8 mouse cellular contexts compared by ENCODE assay signal in genomic region chr9:66307341-66307740, GRCm38 (mm10). TPM values are rescaled to one million over a fixed set of nuclear protein-coding genes. Genes with fewer than 3 reads are reported as not detected.
DNase-seq lines count a peak whose midpoint lies in the region; ATAC-seq and TF ChIP-seq lines count a peak whose summit lies in the region.

No protein-coding gene starts in this region.

- no peak overlapping the region for H3K4me3 ChIP-seq in forebrain, embryonic 10.5 days
- H3K4me3 ChIP-seq in forebrain, postnatal 0 days (ENCODE audit: low read depth, low read length): no peak overlapping the region

- H3K4me1 ChIP-seq in forebrain, embryonic 10.5 days: peaks cover 12% of the 10 kb centered on the region
- H3K4me1 ChIP-seq in forebrain, postnatal 0 days (ENCODE audit: insufficient read depth): peaks cover 14% of the 10 kb centered on the region

- no peaks in the 10 kb centered on the region for H3K27me3 ChIP-seq in forebrain, embryonic 10.5 days (ENCODE audit: poor library complexity, severe bottlenecking)
- no peaks in the 10 kb centered on the region for H3K27me3 ChIP-seq in forebrain, postnatal 0 days (ENCODE audit: insufficient read depth, low read length)
- no peaks in the 10 kb centered on the region for H3K27me3 ChIP-seq in splenic B cell, adult 2 months (ENCODE audit: control insufficient read depth, insufficient read depth, low read length, poor library complexity, severe bottlenecking)

- no peak for ATAC-seq in forebrain, postnatal 0 days

- no peaks in the 10 kb centered on the region for H3K9me3 ChIP-seq in forebrain, embryonic 10.5 days
- H3K9me3 ChIP-seq in forebrain, postnatal 0 days (ENCODE audit: low read length): no peaks in the 10 kb centered on the region

- no peak for TF ChIP-seq CTCF in forebrain, postnatal 0 days (IDR thresholded peaks at IDR 0.05; ENCODE audit: low read depth)

- peak; percentile 31 for DNase-seq in forebrain, embryonic 10.5 days (ENCODE audit: extremely low spot score, low spot score)
- no peak for DNase-seq in forebrain, postnatal 0 days
- DNase-seq in urinary bladder, postnatal 14 days (ENCODE audit: low spot score): peak; percentile 51
- no peak for DNase-seq in urinary bladder, adult 2 months (ENCODE audit: low spot score)
- DNase-seq in kidney, postnatal 25 days: peak; percentile 40 to 52
- DNase-seq in splenic B cell, adult 2 months (ENCODE audit: low read depth, low spot score): peak; percentile 41
- DNase-seq in cerebellum, adult 8-10 months: no peak
- DNase-seq in left cerebral cortex, postnatal 25 days (ENCODE audit: low spot score in 2 of 2): no peak

- H3K9ac ChIP-seq in forebrain, postnatal 0 days: no peak overlapping the region

- H3K27ac ChIP-seq in forebrain, embryonic 10.5 days: no peak overlapping the region
- H3K27ac ChIP-seq in forebrain, postnatal 0 days (ENCODE audit: low read depth, low read length): no peak overlapping the region

- 33% methylated on average over 2 of the region's 2 CpGs for WGBS in forebrain, embryonic 10.5 days
- WGBS in forebrain, postnatal 0 days: 50% methylated on average over 2 of the region's 2 CpGs

- intact Hi-C loops in left cerebral cortex, postnatal 25 days (cut with DNase I): no loop called here

- no peak overlapping the region for H3K4me2 ChIP-seq in forebrain, postnatal 0 days (ENCODE audit: low read depth)

- H3K36me3 ChIP-seq in forebrain, embryonic 10.5 days (replicated peaks): no peaks in the 10 kb centered on the region
- no peaks in the 10 kb centered on the region for H3K36me3 ChIP-seq in forebrain, postnatal 0 days (ENCODE audit: insufficient read depth)
- no peaks in the 10 kb centered on the region for H3K36me3 ChIP-seq in splenic B cell, adult 2 months (ENCODE audit: control insufficient read depth, insufficient read depth, low read length, poor library complexity, severe bottlenecking)

RNA-seq across cellular contexts. Expression of gene Herc1, which starts 42.9 kb away (rescaled TPM):
- 29.2 and 31.6 TPM in 2 replicates for polyA plus RNA-seq in forebrain, embryonic 10.5 days (2016; fragmentation: Nextera tagmentation; extraction: Ambion mirVana)
- total RNA-seq in forebrain, postnatal 0 days (2014; rRNA removed): 89.8 and 107 TPM in 2 replicates
- polyA plus RNA-seq in forebrain, postnatal 0 days (2015; fragmentation: Nextera tagmentation; extraction: Ambion mirVana): 16.4 and 27.3 TPM in 2 replicates
- 19.9 and 20.9 TPM in 2 replicates for polyA plus RNA-seq in urinary bladder, adult 2 months (2012; rRNA removed)
- 100 to 1,000 TPM; 112 to 119 TPM for total RNA-seq in left cerebral cortex, postnatal 25 days (2021)

Comparison
In these comparisons a context has a peak if more than half of its experiments do, and no peak if none do; other contexts are left out.
1. DNase-seq: peak in forebrain, embryonic 10.5 days (single experiment), urinary bladder, postnatal 14 days (single experiment), kidney, postnatal 25 days (2 of 2) and splenic B cell, adult 2 months (single experiment); none in forebrain, postnatal 0 days (single experiment), urinary bladder, adult 2 months (single experiment), cerebellum, adult 8-10 months (single experiment) and left cerebral cortex, postnatal 25 days (0 of 2).